Mouse (Mus musculus) kidney, adult 2 months (tissue): ENCODE measurements around the gene Gm17078. TPM values are rescaled to one million over a fixed set of nuclear protein-coding genes. Genes with fewer than 3 reads are reported as not detected.
"Not testable (repeated sequence)": the region's sequence is repeated elsewhere in the genome, so short reads cannot be mapped to it uniquely, and the experiment has no call there.

Experiments
- DNase-seq: peaks from one replicate; pipeline ENCODE4 v3.0.0; 2021
- H3K27ac ChIP-seq: fragments of 200-500 bp; 2 replicates; pipeline ENCODE4 v1.5.1; 2012; ENCODE audit warnings: low read depth, low read length, control low read depth, inconsistent platforms; ENCODE audit not compliant: insufficient read depth
- H3K27me3 ChIP-seq: fragments of 200-500 bp; replicated peaks from 2 replicates; pipeline ENCODE4 v1.6.1; 2012; ENCODE audit warnings: mild to moderate bottlenecking, moderate library complexity, low read length, inconsistent platforms; ENCODE audit not compliant: control insufficient read depth, insufficient read depth
- H3K36me3 ChIP-seq: fragments of 200-500 bp; 2 replicates; pipeline ENCODE4 v1.6.1; 2012; ENCODE audit warnings: mild to moderate bottlenecking, moderate library complexity, low read length, inconsistent platforms; ENCODE audit not compliant: control insufficient read depth, insufficient read depth
- H3K4me1 ChIP-seq: fragments of 200-500 bp; 2 replicates; pipeline ENCODE4 v1.6.1; 2011; ENCODE audit warnings: low read length; ENCODE audit not compliant: control insufficient read depth, insufficient read depth
- H3K4me3 ChIP-seq: fragments of 200-500 bp; 2 replicates; pipeline ENCODE4 v1.5.1; 2011; ENCODE audit warnings: mild to moderate bottlenecking, low read depth, low read length, control low read depth; ENCODE audit not compliant: insufficient read depth
- CTCF ChIP-seq: fragments of 200-500 bp; conservative IDR thresholded peaks from 2 replicates; pipeline ENCODE4 v1.5.1; 2011; ENCODE audit warnings: low read depth, mild to moderate bottlenecking, control low read depth, low read length, moderate library complexity, mixed read lengths; ENCODE audit not compliant: insufficient read depth, insufficient read length
- POLR2A ChIP-seq: fragments of 200-500 bp; IDR thresholded peaks from one replicate; pipeline ENCODE4 v1.6.1; 2011; ENCODE audit warnings: low read depth, low read length, control low read depth
- WGBS: fragments of 180-500 bp; shearing (Covaris S2); methylation state at CpG from one replicate; pipeline ENCODE4 v1.1.7; 2018; 5-methylcytosine and 5-hydroxymethylcytosine counted together
- polyA plus RNA-seq: library from polyadenylated mRNA; depleted of rRNA; stranded (reverse); fragments of >200 nt; gene quantifications from 2 replicates; pipeline ENCODE4 v1.2.3, GENCODE M21; 2012; rRNA removed

Gm17078 gene
- polyA plus RNA-seq: not detected in 2 replicates

GRCm38 (mm10) chr14:51611210-51611609 lies at the start of gene Gm17078:
TSS of gene Gm17078 (minus strand) at chr14:51611310.
- no peaks in the 10 kb centered on the region for H3K27me3 ChIP-seq
- H3K4me1 ChIP-seq: no peaks in the 10 kb centered on the region
- H3K4me3 ChIP-seq: no peak within 1 kb of the TSS
- WGBS: 89% methylated on average over 1 of the region's 1 CpGs
- TF ChIP-seq CTCF: no peak
- no peak for TF ChIP-seq POLR2A
- no peaks in the 10 kb centered on the region for H3K36me3 ChIP-seq
- H3K27ac ChIP-seq: no peak within 1 kb of the TSS
- DNase-seq: no peak

- DNase-seq, H3K36me3 ChIP-seq, H3K4me1 ChIP-seq, H3K27me3 ChIP-seq, H3K4me3 ChIP-seq, H3K27ac ChIP-seq: not testable (repeated sequence)
- WGBS: 81% methylated on average over 1 of the region's 1 CpGs
These were observed 24.5 kb upstream of the Gm17078 start, which contains the start of gene Gm4181 for GRCm38 (mm10) chr14:51635566-51635965. TSS of gene Gm4181 (minus strand) at chr14:51635666.

- H3K4me1 ChIP-seq, H3K4me3 ChIP-seq, H3K27ac ChIP-seq, H3K27me3 ChIP-seq, H3K36me3 ChIP-seq: not testable (repeated sequence)
- peak; percentile 9 for DNase-seq
- 97% methylated on average over 1 of the region's 1 CpGs for WGBS
These were observed 21.3 kb upstream of the Gm17078 start for GRCm38 (mm10) chr14:51632426-51632825.

GRCm38 (mm10) chr14:51592039-51592438 lies 19.1 kb downstream of the Gm17078 start, which contains the start of gene Gm17174:
TSS of gene Gm17174 (minus strand) at chr14:51592139.
- H3K27ac ChIP-seq, H3K36me3 ChIP-seq, DNase-seq, H3K4me1 ChIP-seq, H3K27me3 ChIP-seq, H3K4me3 ChIP-seq: not testable (repeated sequence)
- WGBS: 91% methylated on average over 4 of the region's 4 CpGs

GRCm38 (mm10) chr14:51573963-51574362 lies 37.1 kb downstream of the Gm17078 start, which contains the start of gene Gm17175:
TSS of gene Gm17175 (minus strand) at chr14:51574063.
- not testable (repeated sequence) for DNase-seq, H3K4me1 ChIP-seq, H3K27ac ChIP-seq, H3K36me3 ChIP-seq, H3K27me3 ChIP-seq, H3K4me3 ChIP-seq
- WGBS: 96% methylated on average over 2 of the region's 2 CpGs

Other genes with a start within 250 kb of the Gm17078 start
- not detected in 2 replicates for gene Gm7247, start 249.6 kb downstream of the Gm17078 start, polyA plus RNA-seq
- gene Vmn2r88, start 200.5 kb downstream of the Gm17078 start, polyA plus RNA-seq: not detected in 2 replicates
- not detected in 2 replicates for gene Vmn2r89, start 159.5 kb downstream of the Gm17078 start, polyA plus RNA-seq
- gene Gm5622, start 58.5 kb downstream of the Gm17078 start, polyA plus RNA-seq: not detected in 2 replicates
- gene Gm17175, start 37.2 kb downstream of the Gm17078 start, polyA plus RNA-seq: not detected in 2 replicates
- gene Gm17174, start 19.2 kb downstream of the Gm17078 start, polyA plus RNA-seq: not detected in 2 replicates
- not detected in 2 replicates for gene Gm4181, start 24.4 kb upstream of the Gm17078 start, polyA plus RNA-seq
- gene Gm17079, start 84.2 kb upstream of the Gm17078 start, polyA plus RNA-seq: not detected in 2 replicates
- gene Gm5800, start 105.9 kb upstream of the Gm17078 start, polyA plus RNA-seq: not detected in 2 replicates
- gene Ang4, start 162.3 kb upstream of the Gm17078 start, polyA plus RNA-seq: not detected in 2 replicates
- not detected in 2 replicates for gene AY358078, start 188.7 kb upstream of the Gm17078 start, polyA plus RNA-seq
- not detected in 2 replicates for gene Ear6, start 242.4 kb upstream of the Gm17078 start, polyA plus RNA-seq